ENCODE assay signal across 29 mouse cellular contexts in genomic region chr10:78095221-78095620, GRCm38 (mm10). TPM values are rescaled to one million over a fixed set of nuclear protein-coding genes. Genes with fewer than 3 reads are reported as not detected.
"Had no signal": no experiment of that assay in that cellular context is flagged by ENCODE, and none has a peak within 500 bp of the region (broad histone marks: within the 10 kb centered on the region; RNA-seq: fewer than 3 reads in every experiment).

No protein-coding gene starts in this region.

- H3K27me3 ChIP-seq: hindbrain, embryonic 12.5 days; intestine, embryonic 15.5 days; limb, embryonic 12.5 days had no signal

- H3K4me3 ChIP-seq: heart, adult 2 months; heart, embryonic 13.5 days; heart, embryonic 15.5 days; hindbrain, embryonic 12.5 days; intestine, embryonic 15.5 days; layer of hippocampus, adult 2 months; left cerebral cortex, adult 2 months; limb, embryonic 10.5 days; limb, embryonic 12.5 days had no signal

- H3K9me3 ChIP-seq: heart, embryonic 13.5 days; heart, embryonic 15.5 days; hindbrain, embryonic 12.5 days; intestine, embryonic 15.5 days; limb, embryonic 12.5 days had no signal

- H3K27ac ChIP-seq: heart, embryonic 13.5 days; heart, embryonic 15.5 days; hindbrain, embryonic 12.5 days; hindbrain, embryonic 14.5 days; intestine, embryonic 15.5 days; layer of hippocampus, adult 2 months; left cerebral cortex, adult 2 months; limb, embryonic 10.5 days; limb, embryonic 12.5 days had no signal

- H3K9ac ChIP-seq: forebrain, postnatal 0 days; heart, embryonic 13.5 days; heart, embryonic 15.5 days; hindbrain, embryonic 12.5 days; hindbrain, embryonic 14.5 days; intestine, embryonic 15.5 days; limb, embryonic 12.5 days had no signal

- H3K4me2 ChIP-seq: heart, embryonic 11.5 days; heart, embryonic 13.5 days; heart, embryonic 15.5 days; hindbrain, embryonic 12.5 days; hindbrain, embryonic 14.5 days; intestine, embryonic 15.5 days; limb, embryonic 12.5 days; liver, embryonic 11.5 days had no signal

- DNase-seq: forebrain, postnatal 0 days; gastrocnemius, postnatal 14 days; gastrocnemius, postnatal 36 days; heart, adult 2 months; heart, postnatal 14 days; heart, postnatal 36 days; kidney, adult 18-20 months; kidney, adult 8-10 months; kidney, postnatal 14 days; liver had no signal

- ATAC-seq: forebrain, postnatal 0 days; hindbrain, embryonic 16.5 days; inflammation-experienced regulatory T-cells, adult 6 months; intestine, embryonic 15.5 days; intestine, postnatal 0 days had no signal

- H3K4me1 ChIP-seq: heart, embryonic 13.5 days; heart, embryonic 15.5 days; hindbrain, embryonic 12.5 days; limb, embryonic 10.5 days; limb, embryonic 12.5 days had no signal

- H3K36me3 ChIP-seq: heart, embryonic 13.5 days; heart, embryonic 15.5 days; hindbrain, embryonic 12.5 days; intestine, embryonic 15.5 days; limb, embryonic 10.5 days; limb, embryonic 12.5 days had no signal

RNA-seq across cellular contexts. Expression of gene Aire, which starts 51.8 kb away (rescaled TPM):
- total RNA-seq: forebrain, postnatal 0 days; gastrocnemius, adult 18-20 months; gastrocnemius, adult 8-10 months; gastrocnemius, postnatal 14 days; gastrocnemius, postnatal 36 days; heart, adult 2 months; heart, postnatal 36 days had no signal
- polyA plus RNA-seq: heart, embryonic 13.5 days; heart, postnatal 0 days had no signal

RNA-seq across cellular contexts. Expression of gene Dnmt3l, which starts 53.5 kb away (rescaled TPM):
- total RNA-seq: forebrain, postnatal 0 days; gastrocnemius, adult 18-20 months; gastrocnemius, adult 8-10 months; gastrocnemius, postnatal 14 days; gastrocnemius, postnatal 36 days; heart, postnatal 14 days; heart, postnatal 36 days; layer of hippocampus, adult 2 months; layer of hippocampus, postnatal 10 days; left cerebral cortex, postnatal 36 days had no signal
- polyA plus RNA-seq: forebrain, postnatal 0 days; heart, embryonic 11.5 days; heart, embryonic 15.5 days; heart, postnatal 0 days; hindbrain, embryonic 14.5 days; hindbrain, embryonic 16.5 days; inflammation-experienced regulatory T-cells, adult 6 months; limb, embryonic 10.5 days; limb, embryonic 12.5 days; liver, embryonic 11.5 days had no signal
